Mouse (Mus musculus) MEL (cell line): ENCODE data around the gene Parm1. TPM values are rescaled to one million over a fixed set of nuclear protein-coding genes. Genes with fewer than 3 reads are reported as not detected.

Experiments
- DNase-seq: peaks from one replicate; pipeline ENCODE4 v3.0.0; 2011; ENCODE audit warnings: low read depth, low spot score
- H3K27ac ChIP-seq: 2 replicates; pipeline ENCODE4 v1.5.1; 2012; ENCODE audit warnings: low read depth, mild to moderate bottlenecking, control low read depth, low read length, moderate library complexity; ENCODE audit not compliant: control insufficient read depth
- H3K27me3 ChIP-seq, 2 experiments: fragments of 150-350 bp in 1 of 2; sonication (generic) in 1 of 2; 2 replicates each; pipeline ENCODE4 v1.6.1; 2012; ENCODE audit warnings: low read length in 2 of 2, mild to moderate bottlenecking in 2 of 2, improper control_type of control experiment in 1 of 2, moderate library complexity in 1 of 2; ENCODE audit not compliant: insufficient read depth in 2 of 2, control insufficient read depth in 1 of 2
- H3K36me3 ChIP-seq, 2 experiments: 2 replicates each; pipeline ENCODE4 v1.6.1; 2012 to 2014; ENCODE audit warnings: low read length in 2 of 2, improper control_type of control experiment in 1 of 2, inconsistent platforms in 1 of 2, mild to moderate bottlenecking in 1 of 2; ENCODE audit not compliant: insufficient read depth in 2 of 2, control insufficient read depth in 1 of 2
- H3K4me1 ChIP-seq, 2 experiments: fragments of 150-350 bp in 1 of 2; sonication (generic) in 1 of 2; 2 replicates each; pipeline ENCODE4 v1.6.1; 2012; ENCODE audit warnings: low read length in 2 of 2, improper control_type of control experiment in 1 of 2, mild to moderate bottlenecking in 1 of 2; ENCODE audit not compliant: insufficient read depth in 2 of 2, control insufficient read depth in 1 of 2
- H3K4me3 ChIP-seq, 2 experiments: fragments of 150-350 bp in 1 of 2; sonication (generic) in 1 of 2; 2 replicates each; pipeline ENCODE4 v1.5.1; 2012; ENCODE audit warnings: low read depth in 2 of 2, low read length in 2 of 2, mild to moderate bottlenecking in 2 of 2, moderate library complexity in 2 of 2, control low read depth in 1 of 2, improper control_type of control experiment in 1 of 2; ENCODE audit not compliant: control insufficient read depth in 1 of 2, insufficient read depth in 1 of 2
- H3K79me2 ChIP-seq: 2 replicates; pipeline ENCODE4 v1.6.1; 2012; ENCODE audit warnings: mild to moderate bottlenecking, low read length, moderate library complexity; ENCODE audit not compliant: control insufficient read depth, poor library complexity, insufficient read depth
- H3K9ac ChIP-seq: 2 replicates; pipeline ENCODE4 v1.6.1; 2012; ENCODE audit warnings: low read depth, mild to moderate bottlenecking, control low read depth, low read length, moderate library complexity; ENCODE audit not compliant: control insufficient read depth, poor library complexity, severe bottlenecking
- H3K9me3 ChIP-seq: fragments of 150-350 bp; sonication (generic); replicated peaks from 2 replicates; pipeline ENCODE4 v1.6.1; 2012; ENCODE audit warnings: mild to moderate bottlenecking, low read length, improper control_type of control experiment, moderate library complexity; ENCODE audit not compliant: insufficient read depth
- BHLHE40 ChIP-seq: IDR thresholded peaks from 2 replicates; pipeline ENCODE4 v1.6.1; 2012; ENCODE audit warnings: low read depth, mild to moderate bottlenecking, inconsistent platforms, low read length, improper control_type of control experiment, borderline replicate concordance
- CHD1 ChIP-seq: IDR thresholded peaks from 2 replicates; pipeline ENCODE4 v1.6.1; 2012; ENCODE audit warnings: low read depth, mild to moderate bottlenecking, inconsistent platforms, low read length, improper control_type of control experiment
- CTCF ChIP-seq, 3 experiments: IDR thresholded peaks in 2 of 3; conservative IDR thresholded peaks in 1 of 3; 2 replicates each; pipeline ENCODE4 v1.5.1; 2011 to 2012; ENCODE audit warnings: low read length in 3 of 3, low read depth in 2 of 3, mild to moderate bottlenecking in 2 of 3, improper control_type of control experiment in 1 of 3, inconsistent platforms in 1 of 3, mixed read lengths in 1 of 3, moderate library complexity in 1 of 3; ENCODE audit not compliant: control insufficient read depth in 1 of 3, insufficient read depth in 1 of 3, poor library complexity in 1 of 3, severe bottlenecking in 1 of 3
- E2F4 ChIP-seq: IDR thresholded peaks from 2 replicates; pipeline ENCODE4 v1.6.1; 2011; ENCODE audit warnings: low read depth, low read length, improper control_type of control experiment, borderline replicate concordance
- MEF2A ChIP-seq: IDR thresholded peaks from 2 replicates; pipeline ENCODE4 v1.6.1; 2014; ENCODE audit warnings: low read depth, mild to moderate bottlenecking, inconsistent platforms, low read length, improper control_type of control experiment; ENCODE audit not compliant: poor library complexity, insufficient replicate concordance, severe bottlenecking; ENCODE audit errors: extremely low read depth
- MXI1 ChIP-seq: IDR thresholded peaks from 2 replicates; pipeline ENCODE4 v1.6.1; 2011; ENCODE audit warnings: mild to moderate bottlenecking, low read depth, low read length, improper control_type of control experiment
- MYC ChIP-seq: IDR thresholded peaks from 2 replicates; pipeline ENCODE4 v1.6.1; 2011; ENCODE audit warnings: low read depth, mild to moderate bottlenecking, low read length, improper control_type of control experiment, moderate library complexity
- POLR2AphosphoS5 ChIP-seq: IDR thresholded peaks from 2 replicates; pipeline ENCODE4 v1.6.1; 2012; ENCODE audit warnings: low read depth, borderline replicate concordance, mild to moderate bottlenecking, inconsistent platforms, low read length, moderate library complexity, mixed read lengths
- RAD21 ChIP-seq: IDR thresholded peaks from 2 replicates; pipeline ENCODE4 v1.6.1; 2011; ENCODE audit warnings: mild to moderate bottlenecking, low read depth, low read length, improper control_type of control experiment
- SMC3 ChIP-seq: IDR thresholded peaks from 2 replicates; pipeline ENCODE4 v1.6.1; 2011; ENCODE audit warnings: low read depth, low read length, improper control_type of control experiment
- TAL1 ChIP-seq: IDR thresholded peaks from 2 replicates; pipeline ENCODE4 v1.6.1; 2012; ENCODE audit warnings: mild to moderate bottlenecking, inconsistent platforms, low read length, moderate library complexity, mixed read lengths
- TBP ChIP-seq: IDR thresholded peaks from 2 replicates; pipeline ENCODE4 v1.8.0; 2011; ENCODE audit warnings: low read depth, low read length, improper control_type of control experiment
- UBTF ChIP-seq: IDR thresholded peaks from 2 replicates; pipeline ENCODE4 v1.6.1; 2012; ENCODE audit warnings: low read depth, mild to moderate bottlenecking, inconsistent platforms, low read length, improper control_type of control experiment, moderate library complexity, borderline replicate concordance; ENCODE audit not compliant: insufficient read depth
- ZKSCAN1 ChIP-seq: IDR thresholded peaks from 2 replicates; pipeline ENCODE4 v1.6.1; 2012; ENCODE audit warnings: low read depth, mild to moderate bottlenecking, inconsistent platforms, low read length, improper control_type of control experiment, moderate library complexity
- ZMIZ1 ChIP-seq: IDR thresholded peaks from 2 replicates; pipeline ENCODE4 v1.6.1; 2012; ENCODE audit warnings: low read depth, mild to moderate bottlenecking, inconsistent platforms, low read length, improper control_type of control experiment, moderate library complexity
- ZNF384 ChIP-seq: IDR thresholded peaks from 2 replicates; pipeline ENCODE4 v1.6.1; 2012; ENCODE audit warnings: low read depth, mild to moderate bottlenecking, inconsistent platforms, low read length, improper control_type of control experiment
- polyA plus RNA-seq, 2 experiments: library from polyadenylated mRNA; stranded (reverse) in 1 of 2; unstranded in 1 of 2; fragments of >175 nt in 1 of 2; fragments of >200 nt in 1 of 2; gene quantifications; 2 replicates each; pipeline versions ENCODE4 v1.2.1 to v1.2.4; 2012; ENCODE audit warnings: low replicate concordance in 2 of 2, low read depth in 1 of 2; ENCODE audit not compliant: insufficient read length in 2 of 2, insufficient read depth in 1 of 2, missing spikeins in 1 of 2
- total RNA-seq: library from RNA; depleted of rRNA; stranded (reverse); fragments of 300-350 nt; gene quantifications from 2 replicates; pipeline ENCODE4 v1.2.3, GENCODE M21; 2012

The Parm1 gene
- total and polyA plus RNA-seq, 3 experiments = 19.1 to 76.1 (median 41.0) TPM

GRCm38 (mm10) chr5:91578924-91579323 lies 61.5 kb downstream of the Parm1 start:
- DNase-seq = no peak
- H3K9ac ChIP-seq = no peak overlapping the region

GRCm38 (mm10) chr5:91581799-91582198 lies 64.4 kb downstream of the Parm1 start:
- H3K27ac ChIP-seq = no peak overlapping the region
- H3K4me1 ChIP-seq = no peaks in the 10 kb centered on the region

More at GRCm38 (mm10) chr5:91578924-91579323, 61.5 kb downstream of the Parm1 start:
- peaks cover 1% of the 10 kb centered on the region; the same call in 1 of the 2 replicates for H3K79me2 ChIP-seq
- no peak overlapping the region for H3K4me3 ChIP-seq
- H3K9me3 ChIP-seq = no peaks in the 10 kb centered on the region
- peaks cover 0 to 7% of the 10 kb centered on the region in 2 experiments; a peak in 3 of 4 replicates for H3K36me3 ChIP-seq
- H3K27me3 ChIP-seq = no peaks in the 10 kb centered on the region
- H3K27ac ChIP-seq = no peak overlapping the region
- TF ChIP-seq MYC (no peak), ZKSCAN1 (no peak), TAL1 (no peak), ZNF384 (no peak), TBP (no peak), CTCF (IDR thresholded peaks at IDR 0.05 in 2 of 3, conservative IDR thresholded peaks at IDR 0.05 in 1 of 3; ENCODE audit: control insufficient read depth in 1 of 3, insufficient read depth in 1 of 3, low read depth in 2 of 3, low read length in 3 of 3, poor library complexity in 1 of 3, severe bottlenecking in 1 of 3) (no peak), SMC3 (no peak), ZMIZ1 (no peak), POLR2AphosphoS5 (no peak), UBTF (no peak), RAD21 (no peak), MEF2A (no peak), CHD1 (no peak)
- peaks cover 0 to 4% of the 10 kb centered on the region in 2 experiments; a peak in 3 of 4 replicates for H3K4me1 ChIP-seq

More at GRCm38 (mm10) chr5:91581799-91582198, 64.4 kb downstream of the Parm1 start:
- no peaks in the 10 kb centered on the region for H3K27me3 ChIP-seq
- no peak overlapping the region for H3K4me3 ChIP-seq
- no peak for TF ChIP-seq SMC3
- TF ChIP-seq BHLHE40 = no peak
- no peak for TF ChIP-seq E2F4
- TF ChIP-seq MXI1 = no peak
- TF ChIP-seq CTCF (IDR thresholded peaks at IDR 0.05 in 2 of 3, conservative IDR thresholded peaks at IDR 0.05 in 1 of 3; ENCODE audit: control insufficient read depth in 1 of 3, insufficient read depth in 1 of 3, low read depth in 2 of 3, low read length in 3 of 3, poor library complexity in 1 of 3, severe bottlenecking in 1 of 3) = no peak
- no peak for TF ChIP-seq MYC
- TF ChIP-seq TAL1 = no peak
- DNase-seq = no peak
- H3K79me2 ChIP-seq = peaks cover 1% of the 10 kb centered on the region; the same call in 1 of the 2 replicates
- H3K9me3 ChIP-seq = no peaks in the 10 kb centered on the region
- H3K36me3 ChIP-seq = no peaks in the 10 kb centered on the region
- no peak overlapping the region for H3K9ac ChIP-seq
